Comparison of ENCODE assay signal across 14 mouse cellular contexts in the genomic region with DNA sequence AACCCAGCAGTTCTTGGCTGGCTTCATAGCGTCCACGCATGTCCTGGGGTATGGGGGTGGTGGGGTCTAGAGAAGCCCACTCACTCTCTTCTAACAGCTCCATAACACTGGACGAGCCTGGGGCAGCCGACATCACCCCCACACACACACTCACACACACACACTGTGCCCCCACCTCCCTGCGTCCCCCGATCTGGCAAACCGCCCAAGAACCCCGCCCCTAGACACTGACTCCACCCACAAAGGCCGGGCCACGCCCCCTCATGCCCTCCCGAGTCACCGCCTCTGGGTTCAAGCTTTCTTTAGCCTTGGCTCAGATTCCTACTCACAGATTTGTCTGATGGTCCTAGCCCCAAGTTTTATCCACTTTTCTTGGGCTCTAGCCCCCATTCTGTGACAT. TPM values are rescaled to one million over a fixed set of nuclear protein-coding genes. Genes with fewer than 3 reads are reported as not detected.
DNase-seq lines count a peak whose midpoint lies in the region; ATAC-seq and TF ChIP-seq lines count a peak whose summit lies in the region.
"Had no signal": no experiment of that assay in that cellular context is flagged by ENCODE, and none has a peak within 500 bp of the region (broad histone marks: within the 10 kb centered on the region; RNA-seq: fewer than 3 reads in every experiment).

No protein-coding gene starts in this region.

- H3K4me1 ChIP-seq in heart, embryonic 11.5 days (ENCODE audit: control insufficient read depth, insufficient read depth, low read length), result no peaks in the 10 kb centered on the region; the same call in 1 of the 2 replicates
- peaks cover 7% of the 10 kb centered on the region for H3K4me1 ChIP-seq in limb, embryonic 12.5 days (replicated peaks)
- H3K4me1 ChIP-seq in limb, embryonic 10.5 days, result peaks cover 8% of the 10 kb centered on the region
- no peaks in the 10 kb centered on the region for H3K4me1 ChIP-seq in ES-Bruce4 (ENCODE audit: control insufficient read depth, insufficient read depth, low read length)
- peaks cover 11% of the 10 kb centered on the region for H3K4me1 ChIP-seq in embryonic facial prominence, embryonic 10.5 days

- no peaks in the 10 kb centered on the region for H3K27me3 ChIP-seq in heart, embryonic 11.5 days (ENCODE audit: control insufficient read depth, insufficient read depth, low read length)
- no peaks in the 10 kb centered on the region for H3K27me3 ChIP-seq in limb, embryonic 12.5 days
- H3K27me3 ChIP-seq in limb, embryonic 10.5 days (ENCODE audit: low read depth, poor library complexity, severe bottlenecking), result no peaks in the 10 kb centered on the region
- H3K27me3 ChIP-seq in ES-Bruce4 (ENCODE audit: control insufficient read depth, insufficient read depth, low read length, poor library complexity, severe bottlenecking), result no peaks in the 10 kb centered on the region
- no peaks in the 10 kb centered on the region for H3K27me3 ChIP-seq in embryonic facial prominence, embryonic 10.5 days (replicated peaks; ENCODE audit: low read depth, poor library complexity, severe bottlenecking)

- no peak for DNase-seq in heart, postnatal 4 days
- DNase-seq in limb, embryonic 10.5 days (ENCODE audit: low spot score), result no peak
- no peak for DNase-seq in embryonic facial prominence, embryonic 10.5 days (ENCODE audit: low spot score)
- no peak for DNase-seq in Muller cell, postnatal 12 days (ENCODE audit: inconsistent ontology term)
- DNase-seq: cerebellum, adult 18-20 months; right cerebral cortex, postnatal 14 days; thymus, postnatal 25 days had no signal

- WGBS in heart, embryonic 11.5 days (ENCODE audit: insufficient replicate concordance), result 46% methylated on average over 12 of the region's 12 CpGs
- WGBS in limb, embryonic 12.5 days, result 52% methylated on average over 12 of the region's 12 CpGs
- 49% methylated on average over 12 of the region's 12 CpGs for WGBS in limb, embryonic 10.5 days
- WGBS in embryonic facial prominence, embryonic 10.5 days, result 63% methylated on average over 12 of the region's 12 CpGs

- H3K36me3 ChIP-seq in heart, embryonic 11.5 days (ENCODE audit: control insufficient read depth, insufficient read depth, low read length), result peaks cover 6% of the 10 kb centered on the region
- H3K36me3 ChIP-seq in limb, embryonic 12.5 days, result peaks cover 82% of the 10 kb centered on the region
- H3K36me3 ChIP-seq in limb, embryonic 10.5 days, result peaks cover 82% of the 10 kb centered on the region
- no peaks in the 10 kb centered on the region for H3K36me3 ChIP-seq in ES-Bruce4 (ENCODE audit: control insufficient read depth, insufficient read depth, low read length, poor library complexity, severe bottlenecking)
- peaks cover 94% of the 10 kb centered on the region for H3K36me3 ChIP-seq in embryonic facial prominence, embryonic 10.5 days (replicated peaks)

- TF ChIP-seq CTCF in ES-Bruce4 (IDR thresholded peaks at IDR 0.05; ENCODE audit: low read depth, low read length), result no peak

- TF ChIP-seq EP300 in ES-Bruce4 (IDR thresholded peaks at IDR 0.05; ENCODE audit: insufficient read depth, low read depth, low read length), result no peak

- H3K4me3 ChIP-seq in heart, embryonic 11.5 days (ENCODE audit: low read depth, low read length), result no peak overlapping the region
- no peak overlapping the region for H3K4me3 ChIP-seq in limb, embryonic 12.5 days (replicated peaks)
- H3K4me3 ChIP-seq in limb, embryonic 10.5 days, result no peak overlapping the region
- peak overlapping the region; percentile 31 for H3K4me3 ChIP-seq in ES-Bruce4 (ENCODE audit: low read depth, low read length)
- 0 out of 2 replicates have a peak overlapping the region, but pooled peaks have one; percentile 6 for H3K4me3 ChIP-seq in embryonic facial prominence, embryonic 10.5 days
- H3K4me3 ChIP-seq: megakaryocyte, embryonic 14.5 days had no signal

- no peak for TF ChIP-seq POLR2A in ES-Bruce4 (IDR thresholded peaks at IDR 0.05; ENCODE audit: insufficient read depth, low read length)

- no peak overlapping the region for H3K9ac ChIP-seq in heart, embryonic 11.5 days (ENCODE audit: low read depth, low read length)
- H3K9ac ChIP-seq in limb, embryonic 12.5 days (replicated peaks), result peak overlapping the region; percentile 40; the same call in 1 of the 2 replicates
- peak overlapping the region; percentile 11; the same call in 1 of the 2 replicates for H3K9ac ChIP-seq in ES-Bruce4 (ENCODE audit: low read depth, poor library complexity, severe bottlenecking)

- H3K27ac ChIP-seq in heart, embryonic 11.5 days (ENCODE audit: low read depth, low read length), result no peak overlapping the region
- no peak overlapping the region for H3K27ac ChIP-seq in limb, embryonic 12.5 days
- no peak overlapping the region for H3K27ac ChIP-seq in limb, embryonic 10.5 days
- H3K27ac ChIP-seq in ES-Bruce4 (ENCODE audit: insufficient read depth, low read length), result no peak overlapping the region
- H3K27ac ChIP-seq in embryonic facial prominence, embryonic 10.5 days (replicated peaks), result no peak overlapping the region; the same call in 1 of the 2 replicates

- H3K9me3 ChIP-seq in heart, embryonic 11.5 days (replicated peaks; ENCODE audit: control insufficient read depth, low read length), result no peaks in the 10 kb centered on the region
- no peaks in the 10 kb centered on the region for H3K9me3 ChIP-seq in limb, embryonic 12.5 days
- no peaks in the 10 kb centered on the region for H3K9me3 ChIP-seq in limb, embryonic 10.5 days (replicated peaks)
- H3K9me3 ChIP-seq in ES-Bruce4 (replicated peaks; ENCODE audit: control insufficient read depth, insufficient read depth, low read length, poor library complexity, severe bottlenecking), result no peaks in the 10 kb centered on the region
- no peaks in the 10 kb centered on the region for H3K9me3 ChIP-seq in embryonic facial prominence, embryonic 10.5 days
- H3K9me3 ChIP-seq: megakaryocyte, embryonic 14.5 days had no signal

- ATAC-seq in heart, embryonic 11.5 days (replicated peaks; ENCODE audit: insufficient number of reproducible peaks, low FRiP score, low TSS enrichment), result no peak
- ATAC-seq in limb, embryonic 12.5 days (ENCODE audit: insufficient number of reproducible peaks, insufficient read depth, low FRiP score, low TSS enrichment, low read depth), result no peak
- no peak for ATAC-seq in monocyte, adult 5-6 weeks (replicated peaks; ENCODE audit: insufficient number of reproducible peaks, low FRiP score, low TSS enrichment, poor library complexity, severe bottlenecking)

- H3K4me2 ChIP-seq in heart, embryonic 11.5 days, result peak overlapping the region; percentile 17
- no peak overlapping the region for H3K4me2 ChIP-seq in limb, embryonic 12.5 days

RNA-seq across cellular contexts. Expression of gene Crocc, which starts 19.2 kb away (rescaled TPM):
- polyA plus RNA-seq in heart, embryonic 11.5 days (2014; fragmentation: Nextera tagmentation; extraction: Ambion mirVana), result 4.5 and 4.7 TPM in 2 replicates
- 1 to 10 TPM; 8.2 to 8.3 TPM for total RNA-seq in heart, postnatal 4 days (2021)
- 11.1 and 13.2 TPM in 2 replicates for polyA plus RNA-seq in limb, embryonic 12.5 days (2016; fragmentation: Nextera tagmentation; extraction: Ambion mirVana)
- polyA plus RNA-seq in limb, embryonic 10.5 days (2016; fragmentation: Nextera tagmentation; extraction: Ambion mirVana), result 10.6 and 11.4 TPM in 2 replicates
- 35.0 TPM in 2 replicates for polyA plus RNA-seq in ES-Bruce4 (2011; ENCODE audit: insufficient read depth, insufficient read length, low read depth, missing spikeins)
- polyA plus RNA-seq in embryonic facial prominence, embryonic 10.5 days (2016; fragmentation: Nextera tagmentation; extraction: Ambion mirVana), result 11.0 and 11.3 TPM in 2 replicates
- total RNA-seq in monocyte, adult 5-6 weeks (2017), result 4.8 to 12.1 TPM (median 8.5 TPM) in 3 replicates

RNA-seq across cellular contexts. Expression of gene Mfap2, which starts 30.9 kb away (rescaled TPM):
- polyA plus RNA-seq in heart, embryonic 11.5 days (2014; fragmentation: Nextera tagmentation; extraction: Ambion mirVana), result 246 and 248 TPM in 2 replicates
- total RNA-seq in heart, postnatal 4 days (2021), result 10 to 100 TPM; 63.0 to 65.1 TPM
- 512 and 562 TPM in 2 replicates for polyA plus RNA-seq in limb, embryonic 12.5 days (2016; fragmentation: Nextera tagmentation; extraction: Ambion mirVana)
- polyA plus RNA-seq in limb, embryonic 10.5 days (2016; fragmentation: Nextera tagmentation; extraction: Ambion mirVana), result 444 and 521 TPM in 2 replicates
- polyA plus RNA-seq in ES-Bruce4 (2011; ENCODE audit: insufficient read depth, insufficient read length, low read depth, missing spikeins), result 4.5 and 5.2 TPM in 2 replicates
- polyA plus RNA-seq in embryonic facial prominence, embryonic 10.5 days (2016; fragmentation: Nextera tagmentation; extraction: Ambion mirVana), result 399 and 480 TPM in 2 replicates
- not detected in 3 replicates for total RNA-seq in monocyte, adult 5-6 weeks (2017)

RNA-seq across cellular contexts. Expression of gene Necap2, which starts 37.0 kb away (rescaled TPM):
- polyA plus RNA-seq in heart, embryonic 11.5 days (2014; fragmentation: Nextera tagmentation; extraction: Ambion mirVana), result 34.4 and 41.9 TPM in 2 replicates
- 10 to 100 TPM; 33.7 to 35.8 TPM for total RNA-seq in heart, postnatal 4 days (2021)
- polyA plus RNA-seq in limb, embryonic 12.5 days (2016; fragmentation: Nextera tagmentation; extraction: Ambion mirVana), result 87.1 and 87.7 TPM in 2 replicates
- polyA plus RNA-seq in limb, embryonic 10.5 days (2016; fragmentation: Nextera tagmentation; extraction: Ambion mirVana), result 67.9 and 82.8 TPM in 2 replicates
- polyA plus RNA-seq in ES-Bruce4 (2011; ENCODE audit: insufficient read depth, insufficient read length, low read depth, missing spikeins), result 27.7 and 34.6 TPM in 2 replicates
- polyA plus RNA-seq in embryonic facial prominence, embryonic 10.5 days (2016; fragmentation: Nextera tagmentation; extraction: Ambion mirVana), result 65.6 and 69.4 TPM in 2 replicates
- 103 to 149 TPM (median 111 TPM) in 3 replicates for total RNA-seq in monocyte, adult 5-6 weeks (2017)

RNA-seq across cellular contexts. Expression of gene Spata21, which starts 47.0 kb away (rescaled TPM):
- polyA plus RNA-seq in heart, embryonic 11.5 days (2014; fragmentation: Nextera tagmentation; extraction: Ambion mirVana), result 0.64 TPM in 1 of 2 replicates, not detected in the other
- total RNA-seq in heart, postnatal 4 days (2021), result not detected
- 0.28 TPM in 1 of 2 replicates, not detected in the other for polyA plus RNA-seq in limb, embryonic 12.5 days (2016; fragmentation: Nextera tagmentation; extraction: Ambion mirVana)
- polyA plus RNA-seq in limb, embryonic 10.5 days (2016; fragmentation: Nextera tagmentation; extraction: Ambion mirVana), result 0.18 TPM in 1 of 2 replicates, not detected in the other
- 0.67 TPM in 1 of 2 replicates, not detected in the other for polyA plus RNA-seq in ES-Bruce4 (2011; ENCODE audit: insufficient read depth, insufficient read length, low read depth, missing spikeins)
- 0.05 and 0.11 TPM in 2 replicates for polyA plus RNA-seq in embryonic facial prominence, embryonic 10.5 days (2016; fragmentation: Nextera tagmentation; extraction: Ambion mirVana)
- not detected in 3 replicates for total RNA-seq in monocyte, adult 5-6 weeks (2017)
- total RNA-seq: heart, postnatal 25 days had no signal
- polyA plus RNA-seq: C2C12 had no signal

RNA-seq across cellular contexts. Expression of gene Atp13a2, which starts 54.4 kb away (rescaled TPM):
- 18.2 and 18.9 TPM in 2 replicates for polyA plus RNA-seq in heart, embryonic 11.5 days (2014; fragmentation: Nextera tagmentation; extraction: Ambion mirVana)
- 10 to 100 TPM; 22.4 to 24.3 TPM for total RNA-seq in heart, postnatal 4 days (2021)
- 44.1 and 46.0 TPM in 2 replicates for polyA plus RNA-seq in limb, embryonic 12.5 days (2016; fragmentation: Nextera tagmentation; extraction: Ambion mirVana)
- 33.9 and 44.0 TPM in 2 replicates for polyA plus RNA-seq in limb, embryonic 10.5 days (2016; fragmentation: Nextera tagmentation; extraction: Ambion mirVana)
- 16.8 and 17.0 TPM in 2 replicates for polyA plus RNA-seq in ES-Bruce4 (2011; ENCODE audit: insufficient read depth, insufficient read length, low read depth, missing spikeins)
- 42.4 and 43.2 TPM in 2 replicates for polyA plus RNA-seq in embryonic facial prominence, embryonic 10.5 days (2016; fragmentation: Nextera tagmentation; extraction: Ambion mirVana)
- total RNA-seq in monocyte, adult 5-6 weeks (2017), result 29.4 to 38.3 TPM (median 34.3 TPM) in 3 replicates

Comparison
In these comparisons a context has a peak if more than half of its experiments do, and no peak if none do; other contexts are left out.
1. H3K4me3 ChIP-seq: peak in ES-Bruce4 (single experiment) and embryonic facial prominence, embryonic 10.5 days (single experiment); none in heart, embryonic 11.5 days (single experiment), limb, embryonic 12.5 days (single experiment) and limb, embryonic 10.5 days (single experiment).
2. RNA of gene Mfap2, which starts 30.9 kb away (polyA plus RNA-seq): 444 to 521 TPM in limb, embryonic 10.5 days, 512 to 562 TPM in limb, embryonic 12.5 days, 399 to 480 TPM in embryonic facial prominence, embryonic 10.5 days and 246 to 248 TPM in heart, embryonic 11.5 days; 4.5 to 5.2 TPM in ES-Bruce4; every median in the first group is over 10 times any median in the second.